Comparison of ENCODE assay signal across 14 mouse cellular contexts in genomic region chr11:89515501-89515901, GRCm38 (mm10).
A peak's percentile ranks its signal among the peaks of the same experiment; 100 is the strongest.
DNase-seq lines count a peak whose midpoint lies in the region; ATAC-seq and TF ChIP-seq lines count a peak whose summit lies in the region.
"Had no signal": no experiment of that assay in that cellular context is flagged by ENCODE, and none has a peak within 500 bp of the region (broad histone marks: within the 10 kb centered on the region; RNA-seq: fewer than 3 reads in every experiment).

No protein-coding gene starts in this region.

- DNase-seq in forebrain, postnatal 0 days: no peak
- peak; percentile 72 for DNase-seq in kidney, postnatal 0 days (ENCODE audit: low spot score)
- DNase-seq in kidney, postnatal 14 days: no peak
- peak; percentile 16 for DNase-seq in embryonic facial prominence, embryonic 10.5 days (ENCODE audit: low spot score)
- no peak for DNase-seq in gastrocnemius, postnatal 4 days (ENCODE audit: low spot score in 2 of 2)
- DNase-seq in right cerebral cortex, adult 18-20 months: no peak
- DNase-seq: cerebellum, adult 18-20 months; gastrocnemius, postnatal 14 days; layer of hippocampus, postnatal 36 days had no signal

- H3K4me2 ChIP-seq in forebrain, embryonic 15.5 days (replicated peaks): no peak overlapping the region
- no peak overlapping the region for H3K4me2 ChIP-seq in forebrain, postnatal 0 days (ENCODE audit: low read depth)
- peak overlapping the region; percentile 39 for H3K4me2 ChIP-seq in kidney, postnatal 0 days (ENCODE audit: low read length)
- H3K4me2 ChIP-seq in limb, embryonic 12.5 days: peak overlapping the region; percentile 30
- H3K4me2 ChIP-seq: liver, embryonic 15.5 days had no signal

- no peak overlapping the region for H3K9ac ChIP-seq in forebrain, embryonic 15.5 days (replicated peaks)
- H3K9ac ChIP-seq in forebrain, postnatal 0 days: no peak overlapping the region
- H3K9ac ChIP-seq in kidney, postnatal 0 days (ENCODE audit: low read depth, low read length): no peak overlapping the region
- no peak overlapping the region for H3K9ac ChIP-seq in limb, embryonic 12.5 days (replicated peaks)
- H3K9ac ChIP-seq: liver, embryonic 15.5 days had no signal

- H3K27ac ChIP-seq in forebrain, embryonic 15.5 days (replicated peaks): no peak overlapping the region
- H3K27ac ChIP-seq in forebrain, postnatal 0 days (ENCODE audit: low read depth, low read length): no peak overlapping the region
- no peak overlapping the region for H3K27ac ChIP-seq in kidney, postnatal 0 days
- H3K27ac ChIP-seq in embryonic facial prominence, embryonic 10.5 days (replicated peaks): no peak overlapping the region
- H3K27ac ChIP-seq in limb, embryonic 12.5 days: 0 out of 2 replicates have a peak overlapping the region, but pooled peaks have one; percentile 24
- H3K27ac ChIP-seq: liver, embryonic 15.5 days had no signal

- peaks cover 3% of the 10 kb centered on the region for H3K4me1 ChIP-seq in forebrain, embryonic 15.5 days
- H3K4me1 ChIP-seq in forebrain, postnatal 0 days (ENCODE audit: insufficient read depth): no peaks in the 10 kb centered on the region
- no peaks in the 10 kb centered on the region for H3K4me1 ChIP-seq in kidney, postnatal 0 days (replicated peaks; ENCODE audit: insufficient read depth, low read length)
- H3K4me1 ChIP-seq in embryonic facial prominence, embryonic 10.5 days: peaks cover 9% of the 10 kb centered on the region
- H3K4me1 ChIP-seq in limb, embryonic 12.5 days (replicated peaks): peaks cover 12% of the 10 kb centered on the region
- H3K4me1 ChIP-seq: liver, embryonic 15.5 days had no signal

- WGBS in forebrain, embryonic 15.5 days: 41% methylated on average over 9 of the region's 9 CpGs
- WGBS in forebrain, postnatal 0 days: 36% methylated on average over 9 of the region's 9 CpGs
- 3% methylated on average over 9 of the region's 9 CpGs for WGBS in kidney, postnatal 0 days
- 50% methylated on average over 9 of the region's 9 CpGs for WGBS in embryonic facial prominence, embryonic 10.5 days
- WGBS in limb, embryonic 12.5 days: 15% methylated on average over 9 of the region's 9 CpGs

- H3K9me3 ChIP-seq in forebrain, embryonic 15.5 days: no peaks in the 10 kb centered on the region
- H3K9me3 ChIP-seq in forebrain, postnatal 0 days (ENCODE audit: low read length): no peaks in the 10 kb centered on the region
- H3K9me3 ChIP-seq in kidney, postnatal 0 days (replicated peaks; ENCODE audit: low read length): no peaks in the 10 kb centered on the region
- H3K9me3 ChIP-seq in embryonic facial prominence, embryonic 10.5 days: no peaks in the 10 kb centered on the region
- no peaks in the 10 kb centered on the region for H3K9me3 ChIP-seq in limb, embryonic 12.5 days
- H3K9me3 ChIP-seq: liver, embryonic 15.5 days had no signal

- ATAC-seq in forebrain, embryonic 15.5 days (replicated peaks): peak; percentile 72; the same call in 1 of the 2 replicates
- ATAC-seq in forebrain, postnatal 0 days: no peak
- ATAC-seq in kidney, postnatal 0 days (replicated peaks; ENCODE audit: low FRiP score, low read depth): no peak; the same call in 1 of the 2 replicates
- ATAC-seq in limb, embryonic 12.5 days (ENCODE audit: insufficient number of reproducible peaks, insufficient read depth, low FRiP score, low TSS enrichment, low read depth): 0 out of 2 replicates have a peak, but pooled peaks have one; percentile 37
- ATAC-seq: Patski had no signal

- H3K27me3 ChIP-seq in forebrain, embryonic 15.5 days: 0 out of 2 replicates have a peak, but pooled peaks cover 3% of the 10 kb centered on the region
- H3K27me3 ChIP-seq in forebrain, postnatal 0 days (ENCODE audit: insufficient read depth, low read length): peaks cover 4% of the 10 kb centered on the region; the same call in 1 of the 2 replicates
- no peaks in the 10 kb centered on the region for H3K27me3 ChIP-seq in kidney, postnatal 0 days (ENCODE audit: insufficient read depth, low read length)
- H3K27me3 ChIP-seq in embryonic facial prominence, embryonic 10.5 days (replicated peaks; ENCODE audit: low read depth, poor library complexity, severe bottlenecking): peaks cover 8% of the 10 kb centered on the region; the same call in 1 of the 2 replicates
- peaks cover 18% of the 10 kb centered on the region; the same call in 1 of the 2 replicates for H3K27me3 ChIP-seq in limb, embryonic 12.5 days
- H3K27me3 ChIP-seq: liver, embryonic 15.5 days; Patski had no signal

- TF ChIP-seq CTCF in forebrain, postnatal 0 days (IDR thresholded peaks at IDR 0.05; ENCODE audit: low read depth): no peak
- TF ChIP-seq CTCF in kidney, postnatal 0 days (IDR thresholded peaks at IDR 0.05; ENCODE audit: low read depth): no peak

- no peak overlapping the region for H3K4me3 ChIP-seq in forebrain, embryonic 15.5 days
- H3K4me3 ChIP-seq in forebrain, postnatal 0 days (ENCODE audit: low read depth, low read length): no peak overlapping the region
- H3K4me3 ChIP-seq in kidney, postnatal 0 days (replicated peaks; ENCODE audit: low read depth, low read length): no peak overlapping the region
- no peak overlapping the region for H3K4me3 ChIP-seq in embryonic facial prominence, embryonic 10.5 days
- H3K4me3 ChIP-seq in limb, embryonic 12.5 days (replicated peaks): 0 out of 2 replicates have a peak overlapping the region, but pooled peaks have one; percentile 9
- H3K4me3 ChIP-seq: erythroblast, embryonic 14.5 days; liver, embryonic 15.5 days had no signal

- H3K36me3 ChIP-seq in forebrain, embryonic 15.5 days: no peaks in the 10 kb centered on the region
- H3K36me3 ChIP-seq in forebrain, postnatal 0 days (ENCODE audit: insufficient read depth): no peaks in the 10 kb centered on the region
- no peaks in the 10 kb centered on the region for H3K36me3 ChIP-seq in kidney, postnatal 0 days (ENCODE audit: insufficient read depth, low read length)
- H3K36me3 ChIP-seq in embryonic facial prominence, embryonic 10.5 days (replicated peaks): no peaks in the 10 kb centered on the region
- H3K36me3 ChIP-seq in limb, embryonic 12.5 days: no peaks in the 10 kb centered on the region
- H3K36me3 ChIP-seq: liver, embryonic 15.5 days had no signal

Comparison
In these comparisons a context has a peak if more than half of its experiments do, and no peak if none do; other contexts are left out.
1. ATAC-seq: peak in forebrain, embryonic 15.5 days (single experiment) and limb, embryonic 12.5 days (single experiment); none in forebrain, postnatal 0 days (single experiment) and kidney, postnatal 0 days (single experiment).
2. DNase-seq: peak in kidney, postnatal 0 days (single experiment) and embryonic facial prominence, embryonic 10.5 days (single experiment); none in forebrain, postnatal 0 days (single experiment), kidney, postnatal 14 days (single experiment), gastrocnemius, postnatal 4 days (0 of 2) and right cerebral cortex, adult 18-20 months (single experiment).
3. H3K4me2 ChIP-seq: peak in kidney, postnatal 0 days (single experiment) and limb, embryonic 12.5 days (single experiment); none in forebrain, embryonic 15.5 days (single experiment) and forebrain, postnatal 0 days (single experiment).